Mouse (Mus musculus): ENCODE results near the gene Zfp579. TPM values are rescaled to one million over a fixed set of nuclear protein-coding genes. Genes with fewer than 3 reads are reported as not detected.

The Zfp579 gene
- total and polyA plus RNA-seq, 3 experiments, result 0.54 to 3.6 TPM; not detected in 1

GRCm38 (mm10) chr7:4942673-4943072, 53.3 kb downstream of the Zfp579 start:
- TF ChIP-seq SMC3 (IDR thresholded peaks at IDR 0.05; ENCODE audit: low read depth, low read length), result no peak
- TF ChIP-seq RCOR1 (IDR thresholded peaks at IDR 0.05; ENCODE audit: low read depth, low read length), result no peak
- TF ChIP-seq KAT2A (conservative IDR thresholded peaks at IDR 0.05; ENCODE audit: low read depth, low read length), result no peak
- no peak for TF ChIP-seq GATA1 (IDR thresholded peaks at IDR 0.05; ENCODE audit: low read depth, low read length)
- TF ChIP-seq EP300 (IDR thresholded peaks at IDR 0.05; ENCODE audit: low read depth in 1 of 2, low read length in 2 of 2), result no peak
- no peak for TF ChIP-seq TBP (IDR thresholded peaks at IDR 0.05; ENCODE audit: low read depth, low read length)
- TF ChIP-seq ZNF384 (IDR thresholded peaks at IDR 0.05; ENCODE audit: low read depth, low read length), result no peak
- TF ChIP-seq TAL1 (IDR thresholded peaks at IDR 0.05; ENCODE audit: low read length), result no peak
- TF ChIP-seq ETS1 (IDR thresholded peaks at IDR 0.05; ENCODE audit: low read depth, low read length), result no peak
- TF ChIP-seq NRF1 (IDR thresholded peaks at IDR 0.05; ENCODE audit: insufficient read depth, low read depth, low read length, poor library complexity, severe bottlenecking), result no peak
- TF ChIP-seq CTCF (IDR thresholded peaks at IDR 0.05 in 2 of 3, conservative IDR thresholded peaks at IDR 0.05 in 1 of 3; ENCODE audit: control insufficient read depth in 1 of 3, insufficient read depth in 1 of 3, low read depth in 2 of 3, low read length in 3 of 3, poor library complexity in 1 of 3, severe bottlenecking in 1 of 3), result no peak
- no peak for TF ChIP-seq SIN3A (IDR thresholded peaks at IDR 0.05; ENCODE audit: low read length)
- no peak for TF ChIP-seq MAZ (IDR thresholded peaks at IDR 0.05; ENCODE audit: low read depth, low read length)
- no peak for TF ChIP-seq POLR2A (IDR thresholded peaks at IDR 0.05; ENCODE audit: control insufficient read depth in 1 of 2, insufficient read depth in 1 of 2, low read depth in 1 of 2, low read length in 2 of 2, poor library complexity in 1 of 2)
- TF ChIP-seq MXI1 (IDR thresholded peaks at IDR 0.05; ENCODE audit: low read depth, low read length), result no peak
- no peak for TF ChIP-seq MAFK (IDR thresholded peaks at IDR 0.05; ENCODE audit: borderline replicate concordance, low read depth, low read length)
- Histone ChIP-seq H3K4me1 (ENCODE audit: control insufficient read depth in 1 of 2, insufficient read depth in 2 of 2, low read length in 2 of 2) (no peaks in the 10 kb centered on the region), H3K27me3 (ENCODE audit: control insufficient read depth in 1 of 2, insufficient read depth in 2 of 2, low read length in 2 of 2) (no peaks in the 10 kb centered on the region), H3K27ac (ENCODE audit: control insufficient read depth, low read depth, low read length) (no peak overlapping the region), H3K4me3 (ENCODE audit: control insufficient read depth in 1 of 2, insufficient read depth in 1 of 2, low read depth in 2 of 2, low read length in 2 of 2) (no peak overlapping the region), H3K9ac (ENCODE audit: control insufficient read depth, low read depth, low read length, poor library complexity, severe bottlenecking) (no peak overlapping the region), H3K79me2 (ENCODE audit: control insufficient read depth, insufficient read depth, low read length, poor library complexity) (no peaks in the 10 kb centered on the region), H3K36me3 (ENCODE audit: control insufficient read depth in 1 of 2, insufficient read depth in 2 of 2, low read length in 2 of 2) (no peaks in the 10 kb centered on the region), H3K9me3 (replicated peaks; ENCODE audit: insufficient read depth, low read length) (no peaks in the 10 kb centered on the region)
- DNase-seq (ENCODE audit: low read depth, low spot score), result no peak

- Histone ChIP-seq H3K79me2 (ENCODE audit: control insufficient read depth, insufficient read depth, low read length, poor library complexity) (no peaks in the 10 kb centered on the region), H3K36me3 (ENCODE audit: control insufficient read depth in 1 of 2, insufficient read depth in 2 of 2, low read length in 2 of 2) (no peaks in the 10 kb centered on the region), H3K4me1 (ENCODE audit: control insufficient read depth in 1 of 2, insufficient read depth in 2 of 2, low read length in 2 of 2) (no peaks in the 10 kb centered on the region), H3K9me3 (replicated peaks; ENCODE audit: insufficient read depth, low read length) (no peaks in the 10 kb centered on the region), H3K27me3 (ENCODE audit: control insufficient read depth in 1 of 2, insufficient read depth in 2 of 2, low read length in 2 of 2) (no peaks in the 10 kb centered on the region), H3K4me3 (ENCODE audit: control insufficient read depth in 1 of 2, insufficient read depth in 1 of 2, low read depth in 2 of 2, low read length in 2 of 2) (no peak overlapping the region), H3K27ac (ENCODE audit: control insufficient read depth, low read depth, low read length) (no peak overlapping the region), H3K9ac (ENCODE audit: control insufficient read depth, low read depth, low read length, poor library complexity, severe bottlenecking) (no peak overlapping the region)
- peak; percentile 84 for DNase-seq (ENCODE audit: low read depth, low spot score)
- TF ChIP-seq ZC3H11A (IDR thresholded peaks at IDR 0.05; ENCODE audit: low read depth, low read length), result peak; percentile 65
- peak; percentile 69 for TF ChIP-seq CHD2 (IDR thresholded peaks at IDR 0.05; ENCODE audit: low read length)
- TF ChIP-seq SMC3 (IDR thresholded peaks at IDR 0.05; ENCODE audit: low read depth, low read length), result peak; percentile 80
- no peak for TF ChIP-seq MEF2A (IDR thresholded peaks at IDR 0.05; ENCODE audit: extremely low read depth, insufficient replicate concordance, low read depth, low read length, poor library complexity, severe bottlenecking)
- no peak for TF ChIP-seq CHD1 (IDR thresholded peaks at IDR 0.05; ENCODE audit: low read depth, low read length)
- no peak for TF ChIP-seq POLR2AphosphoS5 (IDR thresholded peaks at IDR 0.05; ENCODE audit: borderline replicate concordance, low read depth, low read length)
- TF ChIP-seq MAX (IDR thresholded peaks at IDR 0.05; ENCODE audit: low read length), result no peak
- no peak for TF ChIP-seq SIN3A (IDR thresholded peaks at IDR 0.05; ENCODE audit: low read length)
- no peak for TF ChIP-seq MYB (IDR thresholded peaks at IDR 0.05; ENCODE audit: low read depth, low read length)
- no peak for TF ChIP-seq TCF12 (IDR thresholded peaks at IDR 0.05; ENCODE audit: low read depth, low read length)
- no peak for TF ChIP-seq TAL1 (IDR thresholded peaks at IDR 0.05; ENCODE audit: low read length)
- TF ChIP-seq BHLHE40 (IDR thresholded peaks at IDR 0.05; ENCODE audit: borderline replicate concordance, low read depth, low read length), result no peak
- no peak for TF ChIP-seq MYC (IDR thresholded peaks at IDR 0.05; ENCODE audit: low read depth, low read length)
- TF ChIP-seq RAD21 (IDR thresholded peaks at IDR 0.05; ENCODE audit: low read depth, low read length), result peak; percentile 91
- TF ChIP-seq RCOR1 (IDR thresholded peaks at IDR 0.05; ENCODE audit: low read depth, low read length), result no peak
- no peak for TF ChIP-seq GATA1 (IDR thresholded peaks at IDR 0.05; ENCODE audit: low read depth, low read length)
- TF ChIP-seq CTCF (IDR thresholded peaks at IDR 0.05 in 2 of 3, conservative IDR thresholded peaks at IDR 0.05 in 1 of 3; ENCODE audit: control insufficient read depth in 1 of 3, insufficient read depth in 1 of 3, low read depth in 2 of 3, low read length in 3 of 3, poor library complexity in 1 of 3, severe bottlenecking in 1 of 3), result peak; percentile 73 to 93 (median 93)
- no peak for TF ChIP-seq USF1 (IDR thresholded peaks at IDR 0.05; ENCODE audit: low read depth, low read length)
These were observed 55.9 kb downstream of the Zfp579 start for GRCm38 (mm10) chr7:4940068-4940479.

Measured in MEL (cell line).